Mouse (Mus musculus) CD4-positive helper T cell, adult 2 months (primary cell): ENCODE data around the gene Gm20814.
"Not testable (repeated sequence)": the region's sequence is repeated elsewhere in the genome, so short reads cannot be mapped to it uniquely, and the experiment has no call there.

Experiments used
- DNase-seq: peaks from one replicate; pipeline ENCODE4 v3.0.0-alpha.2; 2012; ENCODE audit warnings: low read depth, missing footprints, low spot score

Gene Gm20814

DNA sequence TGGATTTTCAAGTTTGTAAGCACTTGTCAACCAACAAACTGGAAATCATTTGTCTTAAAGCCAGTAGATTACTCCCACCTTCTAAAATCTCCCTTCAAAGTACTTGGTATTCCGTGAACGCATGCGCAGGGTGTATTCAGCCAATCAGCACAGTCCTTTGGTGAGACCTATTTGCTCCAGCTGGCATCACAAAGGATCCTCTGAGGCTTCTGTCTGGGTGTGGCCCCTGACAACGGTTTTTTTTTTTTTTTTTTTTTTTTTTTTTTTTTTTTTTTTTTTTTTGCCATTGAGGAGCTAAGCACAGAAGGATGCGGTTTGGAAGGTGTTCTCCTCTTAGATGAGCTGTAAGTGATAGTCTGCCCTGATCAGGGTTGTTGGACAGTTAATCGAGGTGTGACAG is at the start of gene Gm20814:
TSS of gene Gm20814 (plus strand) at position 301 of the 400 bp plus-strand sequence.
- not testable (repeated sequence) for DNase-seq
